Mouse (Mus musculus) lung, embryonic 15.5 days (tissue): ENCODE data around the gene Trim62. TPM values are rescaled to one million over a fixed set of nuclear protein-coding genes. Genes with fewer than 3 reads are reported as not detected.

ENCODE experiments used
- ATAC-seq: fragments of 200-750 bp; cut with Nextera tagmentation; 2 replicates; pipeline ENCODE4 v1.8.0; 2017; ENCODE audit warnings: moderate number of reproducible peaks, borderline replicate concordance; ENCODE audit not compliant: low FRiP score, low TSS enrichment; ENCODE audit errors: extremely low read depth
- H3K27ac ChIP-seq: fragments of 300-500 bp; sonication (generic); 2 replicates; pipeline ENCODE4 v1.5.1; 2015; ENCODE audit warnings: moderate library complexity, mild to moderate bottlenecking, inconsistent platforms
- H3K27me3 ChIP-seq: fragments of 300-500 bp; sonication (generic); 2 replicates; pipeline ENCODE4 v1.6.1; 2015; ENCODE audit warnings: inconsistent platforms
- H3K36me3 ChIP-seq: fragments of 300-500 bp; sonication (generic); 2 replicates; pipeline ENCODE4 v1.6.1; 2015; ENCODE audit warnings: inconsistent platforms
- H3K4me1 ChIP-seq: fragments of 300-500 bp; sonication (generic); 2 replicates; pipeline ENCODE4 v1.6.1; 2015; ENCODE audit warnings: inconsistent platforms
- H3K4me2 ChIP-seq: fragments of 300-500 bp; sonication (generic); 2 replicates; pipeline ENCODE4 v1.6.1; 2015; ENCODE audit warnings: inconsistent platforms, mild to moderate bottlenecking, moderate library complexity
- H3K4me3 ChIP-seq: fragments of 300-500 bp; sonication (generic); 2 replicates; pipeline ENCODE4 v1.5.1; 2015; ENCODE audit warnings: mild to moderate bottlenecking, inconsistent platforms
- H3K9ac ChIP-seq: fragments of 300-500 bp; sonication (generic); 2 replicates; pipeline ENCODE4 v1.6.1; 2015; ENCODE audit warnings: inconsistent platforms
- H3K9me3 ChIP-seq: fragments of 300-500 bp; sonication (generic); 2 replicates; pipeline ENCODE4 v1.6.1; 2016; ENCODE audit warnings: inconsistent platforms
- WGBS: fragments of 180-500 bp; shearing (Covaris S2); methylation state at CpG from one replicate; pipeline ENCODE4 v1.1.7; 2015; 5-methylcytosine and 5-hydroxymethylcytosine counted together
- polyA plus RNA-seq: library from polyadenylated mRNA; unstranded; fragments of >200 nt; fragmentation: Nextera tagmentation; extraction: Ambion mirVana; gene quantifications from 2 replicates; pipeline ENCODE4 v1.2.1, GENCODE M21; 2015

Gene Trim62
- polyA plus RNA-seq, 1 experiment from 2014 or later, result 5.7 TPM

DNA sequence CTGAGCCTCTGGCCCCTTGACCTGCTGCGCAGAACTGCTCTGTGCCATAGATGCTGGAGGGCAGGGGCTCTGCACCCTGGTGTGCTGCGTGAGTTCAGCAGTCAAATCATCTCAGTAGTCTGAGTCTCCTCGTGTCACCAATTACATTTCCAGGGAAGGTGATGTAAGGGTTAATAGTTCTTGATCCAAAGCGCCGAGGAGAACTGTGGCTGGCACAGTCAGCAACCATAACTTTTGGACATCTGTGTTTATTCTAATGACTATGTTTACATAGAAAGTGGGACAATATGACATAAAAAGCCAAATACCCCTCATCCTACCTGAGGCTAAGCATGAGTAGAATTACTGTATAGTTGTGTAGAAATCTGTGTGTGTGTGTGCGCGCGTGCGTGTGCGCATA, 3.6 kb downstream of the Trim62 start:
- H3K4me1 ChIP-seq, result peaks cover 44% of the 10 kb centered on the region
- no peak overlapping the region for H3K9ac ChIP-seq
- ATAC-seq, result no peak
- no peak overlapping the region for H3K4me3 ChIP-seq
- 70% methylated on average over 10 of the region's 10 CpGs for WGBS
- H3K9me3 ChIP-seq, result no peaks in the 10 kb centered on the region
- H3K4me2 ChIP-seq, result no peak overlapping the region
- H3K36me3 ChIP-seq, result no peaks in the 10 kb centered on the region; the same call in 1 of the 2 replicates
- peaks cover 6% of the 10 kb centered on the region; the same call in 1 of the 2 replicates for H3K27me3 ChIP-seq
- H3K27ac ChIP-seq, result no peak overlapping the region

DNA sequence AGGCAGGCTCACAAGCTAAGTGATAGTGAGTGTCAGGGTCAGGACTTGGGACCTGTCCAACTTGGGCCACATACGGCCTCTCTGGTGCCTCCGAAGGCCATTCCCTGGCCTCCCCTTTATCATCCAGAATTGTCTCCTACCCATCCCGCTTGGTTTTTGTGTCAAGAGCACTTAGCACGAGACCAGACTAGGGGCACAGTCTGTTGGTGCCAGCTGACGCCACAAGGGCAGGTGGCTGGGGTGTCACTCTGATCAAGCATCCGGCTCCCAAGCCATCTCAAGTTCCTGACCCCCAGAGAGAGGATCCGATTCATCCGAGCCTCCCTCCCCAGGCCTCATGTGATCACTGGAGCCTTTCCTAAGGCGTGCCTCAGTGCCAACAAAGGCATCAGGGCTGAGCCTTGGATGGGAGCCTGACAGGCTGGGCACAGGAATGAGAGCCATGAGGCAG, 4.3 kb downstream of the Trim62 start:
- Histone ChIP-seq H3K4me1 (peaks cover 47% of the 10 kb centered on the region), H3K9me3 (no peaks in the 10 kb centered on the region), H3K4me2 (no peak overlapping the region), H3K4me3 (no peak overlapping the region), H3K9ac (no peak overlapping the region), H3K27me3 (peaks cover 6% of the 10 kb centered on the region; the same call in 1 of the 2 replicates), H3K36me3 (no peaks in the 10 kb centered on the region; the same call in 1 of the 2 replicates), H3K27ac (no peak overlapping the region)
- no peak for ATAC-seq
- 69% methylated on average over 9 of the region's 9 CpGs for WGBS

DNA sequence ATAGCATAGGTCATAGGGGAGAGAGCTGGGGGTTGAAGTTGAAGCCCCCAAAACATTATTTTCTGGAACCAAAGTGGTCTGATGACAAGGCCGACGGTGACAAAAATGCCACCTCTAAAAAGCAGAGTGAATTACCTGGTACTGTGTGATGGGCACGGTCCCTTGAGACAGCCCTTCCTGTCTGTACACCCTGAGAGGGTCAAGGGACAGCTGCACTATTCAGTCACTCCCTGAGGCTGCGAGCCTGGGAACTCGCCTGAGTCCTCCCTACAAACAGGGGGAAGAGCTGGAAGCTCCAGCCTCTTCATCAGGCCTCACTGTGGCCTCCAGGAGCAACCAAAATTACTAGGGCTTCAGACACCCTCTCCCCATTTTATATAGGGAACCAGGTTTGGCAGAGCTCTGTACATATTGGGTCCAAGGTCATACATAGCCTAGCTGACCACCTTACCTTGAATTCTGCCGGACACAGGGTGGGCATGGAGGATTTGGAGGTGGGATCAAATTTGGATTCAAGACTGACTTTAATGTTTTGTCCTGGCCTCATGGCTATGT, 5.1 kb downstream of the Trim62 start:
- Histone ChIP-seq H3K27me3 (peaks cover 6% of the 10 kb centered on the region; the same call in 1 of the 2 replicates), H3K36me3 (no peaks in the 10 kb centered on the region; the same call in 1 of the 2 replicates), H3K4me3 (no peak overlapping the region), H3K9ac (no peak overlapping the region), H3K4me2 (no peak overlapping the region), H3K4me1 (peaks cover 42% of the 10 kb centered on the region), H3K27ac (no peak overlapping the region), H3K9me3 (no peaks in the 10 kb centered on the region)
- ATAC-seq, result no peak
- WGBS, result 85% methylated on average over 6 of the region's 6 CpGs

DNA sequence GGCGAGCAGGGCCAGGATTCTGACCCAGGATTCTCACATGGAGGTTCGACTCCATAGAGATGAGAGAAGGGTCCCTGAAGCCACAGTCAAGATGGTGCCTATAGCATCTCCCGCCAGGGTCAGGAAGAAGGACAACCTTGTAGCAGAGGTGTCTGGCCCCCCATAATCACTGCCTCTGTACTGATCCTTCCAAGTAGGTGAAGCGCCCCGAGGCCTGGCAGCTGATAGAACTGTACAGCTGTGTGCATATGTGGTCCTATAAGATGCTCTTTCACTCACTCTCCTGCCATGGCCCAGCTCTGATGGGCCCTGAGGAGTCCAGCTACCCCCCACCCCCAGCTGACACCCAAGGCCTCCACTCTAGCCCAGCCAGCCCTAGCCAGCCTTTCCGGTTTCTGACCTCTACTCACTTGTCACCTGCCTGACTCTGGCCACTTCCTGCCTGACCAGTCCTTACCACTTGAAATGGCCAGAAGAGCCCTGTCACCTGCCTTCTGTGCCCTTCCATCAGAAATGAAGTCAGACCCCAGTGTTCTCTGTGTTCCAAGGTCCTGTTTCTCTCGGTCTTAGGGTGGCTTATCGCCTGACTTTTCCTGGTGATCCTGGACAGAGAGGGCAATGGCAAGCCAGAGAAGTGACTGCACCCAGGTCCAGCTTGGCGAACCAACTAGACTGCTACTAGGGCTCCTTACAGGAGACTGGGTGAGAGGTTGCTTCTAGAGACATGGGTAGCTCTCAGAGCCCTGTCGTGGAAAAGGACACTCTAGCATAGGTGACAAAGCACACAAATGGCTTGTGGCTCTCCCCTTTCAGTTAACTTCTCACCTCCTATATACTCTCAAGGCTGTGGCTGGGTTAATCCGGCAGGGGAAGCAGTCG, 6.6 kb downstream of the Trim62 start:
- 71% methylated on average over 12 of the region's 12 CpGs for WGBS
- H3K9ac ChIP-seq, result no peak overlapping the region

DNA sequence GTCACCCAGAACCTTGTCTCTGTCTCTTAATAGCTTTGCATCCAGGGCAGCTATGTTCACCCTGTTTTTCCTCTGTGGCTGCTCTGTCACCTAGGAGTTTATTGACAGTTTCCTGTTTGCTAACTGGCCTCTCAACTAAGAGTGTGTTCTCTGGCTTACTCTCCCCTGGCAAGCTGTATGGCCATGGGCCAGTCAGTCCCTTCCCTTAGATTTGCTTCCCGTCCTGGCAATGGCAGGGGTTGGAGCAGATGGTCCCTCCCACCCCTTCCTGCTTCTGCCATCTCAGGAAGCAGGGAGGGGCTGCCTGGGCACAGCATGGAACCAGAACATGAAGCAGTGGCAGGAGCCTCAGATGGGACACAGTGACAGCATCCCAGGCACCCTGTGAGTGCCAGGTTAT, 7.8 kb downstream of the Trim62 start:
- Histone ChIP-seq H3K9ac (no peak overlapping the region), H3K27me3 (no peaks in the 10 kb centered on the region), H3K4me1 (peaks cover 34% of the 10 kb centered on the region), H3K27ac (peak overlapping the region; percentile 67), H3K4me3 (no peak overlapping the region), H3K36me3 (no peaks in the 10 kb centered on the region; the same call in 1 of the 2 replicates), H3K9me3 (no peaks in the 10 kb centered on the region), H3K4me2 (no peak overlapping the region)
- 0% methylated on average over 1 of the region's 1 CpGs for WGBS
- peak; percentile 75 for ATAC-seq

More for the DNA sequence above, 6.6 kb downstream of the Trim62 start:
- Histone ChIP-seq H3K4me2 (no peak overlapping the region), H3K27ac (no peak overlapping the region; the same call in 1 of the 2 replicates), H3K4me1 (peaks cover 34% of the 10 kb centered on the region), H3K36me3 (no peaks in the 10 kb centered on the region; the same call in 1 of the 2 replicates), H3K4me3 (no peak overlapping the region), H3K9me3 (no peaks in the 10 kb centered on the region), H3K27me3 (peaks cover 6% of the 10 kb centered on the region; the same call in 1 of the 2 replicates)
- no peak for ATAC-seq

DNA sequence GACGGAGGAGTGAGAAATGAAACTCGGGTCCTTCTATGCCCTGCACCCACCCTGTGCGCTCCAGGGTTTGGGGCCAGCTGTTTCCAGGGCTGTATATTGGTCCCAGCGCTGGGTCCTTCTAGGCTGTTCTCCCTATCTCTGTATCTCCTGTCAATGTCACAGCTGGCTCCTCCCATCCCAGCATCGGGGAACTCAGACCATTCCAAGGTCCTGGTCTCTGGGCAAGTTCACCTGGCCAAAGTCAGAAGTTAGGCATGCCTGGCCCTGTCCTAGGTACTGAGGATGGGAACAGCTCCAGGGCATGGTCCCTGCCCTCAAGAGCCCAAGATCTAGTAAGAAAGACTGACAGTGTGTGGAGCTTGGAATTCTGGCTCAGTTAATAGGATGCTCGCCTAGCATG, 8.4 kb downstream of the Trim62 start:
- peak overlapping the region; percentile 67; the same call in 1 of the 2 replicates for H3K27ac ChIP-seq
- H3K36me3 ChIP-seq, result no peaks in the 10 kb centered on the region; the same call in 1 of the 2 replicates
- no peak overlapping the region for H3K4me2 ChIP-seq
- peaks cover 28% of the 10 kb centered on the region for H3K4me1 ChIP-seq
- 70% methylated on average over 6 of the region's 6 CpGs for WGBS
- H3K27me3 ChIP-seq, result no peaks in the 10 kb centered on the region
- no peaks in the 10 kb centered on the region for H3K9me3 ChIP-seq
- no peak overlapping the region for H3K9ac ChIP-seq
- ATAC-seq, result 0 out of 2 replicates have a peak, but pooled peaks have one; percentile 32
- H3K4me3 ChIP-seq, result no peak overlapping the region

DNA sequence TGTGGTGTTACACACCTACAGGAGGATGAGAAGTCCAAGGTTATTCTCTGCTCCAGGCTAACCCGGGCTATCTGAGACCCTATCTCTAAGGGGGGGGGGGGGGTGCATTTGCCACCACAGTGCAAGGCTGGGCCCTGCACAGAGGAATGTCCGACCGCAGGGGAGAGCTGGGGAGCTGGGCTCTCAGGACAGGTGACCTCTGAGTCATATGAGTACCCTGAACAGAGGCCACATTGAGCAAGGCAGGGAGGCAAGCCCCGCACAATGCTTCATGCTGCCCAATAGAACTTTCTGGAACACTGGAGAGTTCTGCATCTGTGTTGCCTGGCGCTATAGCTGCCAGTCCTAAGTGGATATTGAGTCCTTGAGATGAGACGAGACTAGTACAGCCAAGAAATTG, 8.8 kb downstream of the Trim62 start:
- Histone ChIP-seq H3K27me3 (no peaks in the 10 kb centered on the region), H3K4me1 (peaks cover 26% of the 10 kb centered on the region), H3K9me3 (no peaks in the 10 kb centered on the region), H3K27ac (no peak overlapping the region), H3K36me3 (no peaks in the 10 kb centered on the region; the same call in 1 of the 2 replicates), H3K4me2 (no peak overlapping the region), H3K9ac (no peak overlapping the region), H3K4me3 (no peak overlapping the region)
- WGBS, result 82% methylated on average over 6 of the region's 6 CpGs
- ATAC-seq, result no peak

DNA sequence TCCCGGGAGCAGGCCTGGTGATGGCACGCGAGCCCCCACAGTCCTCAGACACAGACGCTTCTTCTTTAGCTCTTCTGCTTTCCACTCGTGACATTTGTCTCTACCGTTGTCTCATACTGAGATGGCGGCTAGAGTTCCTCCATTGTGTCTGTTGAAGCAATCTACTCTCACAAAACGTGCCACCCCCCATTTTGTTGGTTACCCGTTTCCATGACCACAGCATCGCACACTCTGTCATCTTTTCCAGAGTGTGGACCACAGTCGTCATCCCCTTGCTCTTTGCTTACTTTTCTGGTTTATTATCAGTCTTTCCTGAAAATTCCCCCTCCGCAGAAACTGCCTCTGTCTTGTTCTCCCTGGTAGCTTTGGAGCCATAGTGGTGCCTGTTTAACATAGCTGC, 10.7 kb downstream of the Trim62 start:
- no peaks in the 10 kb centered on the region for H3K36me3 ChIP-seq
- no peak overlapping the region for H3K4me3 ChIP-seq
- no peak for ATAC-seq
- H3K9ac ChIP-seq, result no peak overlapping the region
- H3K27ac ChIP-seq, result no peak overlapping the region
- no peak overlapping the region for H3K4me2 ChIP-seq
- WGBS, result 69% methylated on average over 12 of the region's 12 CpGs
- peaks cover 42% of the 10 kb centered on the region for H3K4me1 ChIP-seq
- H3K9me3 ChIP-seq, result no peaks in the 10 kb centered on the region
- no peaks in the 10 kb centered on the region for H3K27me3 ChIP-seq

DNA sequence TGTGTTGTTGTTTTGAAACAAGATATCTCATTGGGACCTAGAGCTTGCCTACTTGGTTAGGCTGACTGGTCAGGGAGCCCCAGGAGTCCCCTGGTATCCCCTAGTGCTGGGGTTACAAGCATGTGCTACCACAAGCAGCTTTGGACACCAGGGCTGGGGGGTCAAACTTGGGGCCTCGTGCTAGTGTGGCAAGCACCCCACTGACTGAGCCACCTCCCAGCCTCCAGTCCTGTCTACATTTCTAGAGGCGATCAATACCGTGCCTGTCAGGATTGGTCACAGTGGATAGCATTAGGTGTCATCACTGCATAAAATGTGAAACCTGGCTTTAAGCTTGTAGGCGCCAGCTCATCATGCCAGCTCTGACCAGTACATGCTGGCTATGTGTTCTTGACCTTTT, 12.5 kb downstream of the Trim62 start:
- H3K9me3 ChIP-seq, result no peaks in the 10 kb centered on the region
- H3K9ac ChIP-seq, result no peak overlapping the region
- no peak overlapping the region for H3K27ac ChIP-seq
- H3K4me3 ChIP-seq, result no peak overlapping the region
- no peak overlapping the region for H3K4me2 ChIP-seq
- no peaks in the 10 kb centered on the region for H3K27me3 ChIP-seq
- no peak for ATAC-seq
- WGBS, result 86% methylated on average over 4 of the region's 4 CpGs
- H3K4me1 ChIP-seq, result peaks cover 41% of the 10 kb centered on the region
- H3K36me3 ChIP-seq, result no peaks in the 10 kb centered on the region

DNA sequence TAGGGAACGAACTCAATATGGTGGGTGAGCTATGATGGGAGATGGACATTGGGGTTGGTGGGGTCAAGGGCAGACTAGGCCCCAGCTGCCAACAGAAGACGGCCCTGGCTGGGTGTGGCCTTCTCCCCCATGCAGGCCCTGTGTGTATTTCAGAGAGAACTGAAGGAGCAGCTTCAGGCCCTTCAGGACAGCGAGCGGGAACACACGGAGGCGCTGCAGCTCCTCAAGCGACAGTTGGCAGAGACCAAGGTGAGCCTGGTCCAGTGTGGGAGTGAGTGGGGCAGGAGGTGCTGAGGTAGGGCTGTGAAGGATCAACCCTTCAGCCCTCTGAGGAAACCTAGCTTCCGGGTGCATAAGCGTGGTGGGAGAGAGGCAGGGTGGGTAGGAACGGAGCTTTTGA, 13.3 kb downstream of the Trim62 start:
- Histone ChIP-seq H3K27me3 (no peaks in the 10 kb centered on the region), H3K36me3 (no peaks in the 10 kb centered on the region), H3K4me2 (no peak overlapping the region), H3K9me3 (no peaks in the 10 kb centered on the region), H3K9ac (no peak overlapping the region), H3K27ac (no peak overlapping the region), H3K4me1 (peaks cover 33% of the 10 kb centered on the region), H3K4me3 (no peak overlapping the region)
- ATAC-seq, result no peak
- WGBS, result 90% methylated on average over 10 of the region's 10 CpGs

DNA sequence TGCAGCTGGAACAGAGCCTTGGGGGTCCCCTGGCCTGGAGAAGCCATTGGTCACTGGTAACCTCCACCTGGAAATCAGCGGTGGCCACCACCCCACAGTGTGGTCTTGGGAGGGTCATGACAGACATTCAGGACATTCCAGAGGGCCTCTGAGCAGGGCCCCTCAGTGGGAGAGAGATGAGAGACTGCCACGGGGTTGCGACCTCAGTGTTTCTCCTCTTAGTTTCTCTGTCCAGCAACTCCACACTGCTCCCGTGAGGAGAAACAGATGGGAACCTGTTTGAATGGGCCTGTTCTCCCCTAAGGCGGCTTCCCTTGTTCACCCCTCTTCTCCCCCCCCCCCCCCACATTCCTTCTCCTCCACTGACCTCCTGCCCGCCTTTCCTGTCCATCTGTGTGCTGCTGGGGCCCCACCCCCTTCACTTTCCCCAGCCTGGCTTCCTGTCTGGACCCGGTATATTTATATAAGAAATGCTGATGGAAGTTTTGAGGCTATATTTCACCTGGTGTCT, 14.6 kb downstream of the Trim62 start:
- Histone ChIP-seq H3K9ac (no peak overlapping the region), H3K27ac (peak overlapping the region; percentile 92), H3K36me3 (no peaks in the 10 kb centered on the region), H3K4me1 (peaks cover 27% of the 10 kb centered on the region), H3K4me3 (no peak overlapping the region), H3K9me3 (no peaks in the 10 kb centered on the region), H3K4me2 (no peak overlapping the region), H3K27me3 (no peaks in the 10 kb centered on the region)
- 9% methylated on average over 6 of the region's 7 CpGs for WGBS
- peak; percentile 43; the same call in 1 of the 2 replicates for ATAC-seq

DNA sequence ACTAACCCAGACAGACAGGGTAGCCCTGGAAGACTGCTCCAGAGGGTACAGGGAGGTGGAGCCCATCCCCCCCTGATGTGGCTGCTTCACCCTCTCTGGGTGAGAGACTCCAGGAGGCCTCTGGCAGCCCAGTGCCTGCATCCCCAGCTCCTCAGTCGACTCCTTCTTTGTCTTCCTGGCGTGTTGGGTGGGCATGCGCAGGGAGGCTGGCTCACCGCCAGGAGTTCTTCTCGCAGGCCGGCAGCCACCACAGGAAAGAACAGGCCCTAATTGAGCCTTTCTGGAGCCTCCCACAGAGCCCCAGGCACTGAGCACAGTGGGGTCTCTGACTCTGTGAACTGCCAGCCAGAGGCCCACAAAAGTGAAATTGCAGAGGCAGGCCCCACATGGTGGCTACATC, 16.0 kb downstream of the Trim62 start:
- WGBS, result 1% methylated on average over 6 of the region's 6 CpGs
- H3K4me2 ChIP-seq, result peak overlapping the region; percentile 12; the same call in 1 of the 2 replicates
- no peak overlapping the region for H3K4me3 ChIP-seq
- peak overlapping the region; percentile 92 for H3K27ac ChIP-seq
- H3K27me3 ChIP-seq, result no peaks in the 10 kb centered on the region
- no peaks in the 10 kb centered on the region for H3K9me3 ChIP-seq
- no peaks in the 10 kb centered on the region for H3K36me3 ChIP-seq
- peaks cover 27% of the 10 kb centered on the region for H3K4me1 ChIP-seq
- peak; percentile 79 for ATAC-seq
- H3K9ac ChIP-seq, result 0 out of 2 replicates have a peak overlapping the region, but pooled peaks have one; percentile 23
